Mouse (Mus musculus): ENCODE measurements at regions not wholly inside any gene's neighbourhood (a gene's known extent, or its start where the extent isn't known, plus 50 kb on each side); places are given as distances from the start of the nearest gene placed in this dataset.

DNA sequence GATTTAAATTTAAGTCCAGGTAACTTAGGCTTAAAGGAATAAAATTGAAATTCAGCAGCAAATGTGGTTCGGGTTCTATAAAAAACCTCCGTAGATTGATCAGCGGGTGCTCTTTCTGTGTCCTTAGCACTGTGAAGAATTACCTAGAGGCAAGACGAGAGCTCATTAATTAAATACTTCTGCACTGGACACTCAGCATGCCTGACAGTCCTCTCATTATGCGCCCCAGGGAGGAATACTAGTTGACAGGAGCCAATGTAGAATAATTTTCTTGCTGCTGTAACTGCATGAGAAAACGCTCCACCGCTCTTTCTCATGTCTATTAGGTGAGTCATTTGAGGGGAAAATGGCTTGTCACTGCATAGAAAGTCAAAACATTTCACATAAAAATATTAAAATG lies 228.1 kb downstream of the Brms1l start:
- DNase-seq (ENCODE audit: extremely low read depth), result no peak
- TF ChIP-seq EP300 (IDR thresholded peaks at IDR 0.05; ENCODE audit: low read length) (no peak), PAX5 (IDR thresholded peaks at IDR 0.05; ENCODE audit: low read length) (no peak), HCFC1 (IDR thresholded peaks at IDR 0.05; ENCODE audit: low read depth, low read length) (no peak), MAX (IDR thresholded peaks at IDR 0.05; ENCODE audit: low read length) (no peak), ETS1 (conservative IDR thresholded peaks at IDR 0.05; ENCODE audit: low read depth, low read length) (no peak), CHD2 (IDR thresholded peaks at IDR 0.05; ENCODE audit: low read length) (no peak), NELFE (IDR thresholded peaks at IDR 0.05; ENCODE audit: low read depth, low read length) (no peak), ZMIZ1 (IDR thresholded peaks at IDR 0.05; ENCODE audit: low read depth, low read length) (no peak), CHD1 (IDR thresholded peaks at IDR 0.05; ENCODE audit: low read depth, low read length) (no peak)
- in situ Hi-C loops (cut with MboI; ENCODE audit: low pct_ligation_motif_present, low pct_unique_long_range_greater_than_20kb, low sequenced_read_pairs), result no loop called here
- H3K4me2 ChIP-seq (ENCODE audit: insufficient read depth, low read depth, poor library complexity, severe bottlenecking), result no peak overlapping the region
- H3K9ac ChIP-seq (ENCODE audit: insufficient read depth, low read depth), result no peak overlapping the region
- no peaks in the 10 kb centered on the region for H3K27me3 ChIP-seq (replicated peaks)
- H3K27ac ChIP-seq (ENCODE audit: insufficient read depth, low read depth), result no peak overlapping the region
- H3K36me3 ChIP-seq (replicated peaks in 1 of 2; ENCODE audit: control insufficient read depth in 1 of 2, insufficient read depth in 1 of 2, low read length in 1 of 2), result no peaks in the 10 kb centered on the region
- H3K9me3 ChIP-seq (replicated peaks; ENCODE audit: low read length), result no peaks in the 10 kb centered on the region
- no peaks in the 10 kb centered on the region for H3K4me1 ChIP-seq (ENCODE audit: control insufficient read depth in 1 of 2, insufficient read depth in 2 of 2)
- dilution Hi-C loops (cut with MboI; ENCODE audit: extremely low pct_ligation_motif_present, extremely low pct_unique_long_range_greater_than_20kb, low sequenced_read_pairs), result no loop called here
- no peaks in the 10 kb centered on the region for H3K79me2 ChIP-seq (replicated peaks; ENCODE audit: control insufficient read depth, extremely low read depth, insufficient read depth, poor library complexity, severe bottlenecking)
- no peak overlapping the region for H3K4me3 ChIP-seq (replicated peaks in 1 of 3; ENCODE audit: low read depth in 2 of 3, low read length in 2 of 3, poor library complexity in 1 of 3)

DNA sequence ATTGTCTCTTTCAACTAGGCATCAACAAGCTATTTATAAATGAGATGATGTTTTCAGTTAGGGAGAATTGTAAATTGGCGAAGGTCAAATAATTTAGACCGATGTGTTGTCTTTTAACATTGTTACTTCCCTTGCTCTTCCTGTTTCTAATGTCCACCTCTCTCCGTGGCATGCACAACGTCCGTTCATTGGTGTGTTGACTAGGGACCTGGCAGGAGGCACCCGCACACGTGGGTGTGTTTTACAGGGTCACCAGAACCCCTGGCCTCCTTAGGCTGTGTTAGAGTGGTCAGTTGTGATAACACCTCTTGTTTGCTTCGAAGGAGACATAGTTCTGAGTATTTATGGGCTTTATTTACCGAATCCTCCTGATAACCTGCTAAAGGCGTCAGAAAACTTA lies 222.8 kb downstream of the Brms1l start:
- dilution Hi-C loops (cut with MboI; ENCODE audit: extremely low pct_ligation_motif_present, extremely low pct_unique_long_range_greater_than_20kb, low sequenced_read_pairs), result no loop called here
- Histone ChIP-seq H3K4me1 (ENCODE audit: control insufficient read depth in 1 of 2, insufficient read depth in 2 of 2) (peaks cover 0 to 5% of the 10 kb centered on the region in 2 experiments; a peak in 1 of 4 replicates), H3K4me2 (ENCODE audit: insufficient read depth, low read depth, poor library complexity, severe bottlenecking) (no peak overlapping the region), H3K79me2 (replicated peaks; ENCODE audit: control insufficient read depth, extremely low read depth, insufficient read depth, poor library complexity, severe bottlenecking) (no peaks in the 10 kb centered on the region), H3K27ac (ENCODE audit: insufficient read depth, low read depth) (no peak overlapping the region), H3K4me3 (replicated peaks in 1 of 3; ENCODE audit: low read depth in 2 of 3, low read length in 2 of 3, poor library complexity in 1 of 3) (no peak overlapping the region), H3K9me3 (replicated peaks; ENCODE audit: low read length) (no peaks in the 10 kb centered on the region), H3K36me3 (replicated peaks in 1 of 2; ENCODE audit: control insufficient read depth in 1 of 2, insufficient read depth in 1 of 2, low read length in 1 of 2) (no peaks in the 10 kb centered on the region), H3K9ac (ENCODE audit: insufficient read depth, low read depth) (no peak overlapping the region), H3K27me3 (replicated peaks) (no peaks in the 10 kb centered on the region)
- TF ChIP-seq NELFE (IDR thresholded peaks at IDR 0.05; ENCODE audit: low read depth, low read length) (no peak), MEF2A (IDR thresholded peaks at IDR 0.05; ENCODE audit: borderline replicate concordance, low read depth, low read length) (peak; percentile 3; the same call in 1 of the 2 replicates), JUND (conservative IDR thresholded peaks at IDR 0.05; ENCODE audit: low read depth, low read length) (0 out of 2 replicates have a peak, but pooled peaks have one; percentile 3)
- in situ Hi-C loops (cut with MboI; ENCODE audit: low pct_ligation_motif_present, low pct_unique_long_range_greater_than_20kb, low sequenced_read_pairs), result loop anchor here (5.0 kb wide), 1 partner anchor 468 kb away; no protein-coding TSS in a partner anchor
- DNase-seq (ENCODE audit: extremely low read depth), result no peak

DNA sequence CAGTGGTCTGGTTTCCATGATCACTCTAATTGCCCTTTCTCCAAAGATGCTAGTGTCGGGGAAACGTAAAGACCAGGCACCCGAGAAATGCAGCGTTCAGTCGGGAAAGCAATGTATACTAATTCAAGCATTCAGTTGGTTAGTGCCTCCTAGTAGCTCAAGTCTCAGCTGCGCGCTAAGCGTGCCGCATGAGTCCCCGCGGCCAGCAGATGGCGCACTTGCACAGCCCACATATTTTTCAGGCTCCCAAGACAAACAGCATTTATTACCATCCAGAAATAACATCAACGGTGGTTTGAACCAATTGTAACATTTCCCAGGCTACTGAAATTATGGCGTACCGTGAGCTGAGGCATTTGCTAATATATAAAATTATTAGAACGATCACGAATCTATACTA lies 222.3 kb downstream of the Brms1l start:
- no peaks in the 10 kb centered on the region for H3K79me2 ChIP-seq (replicated peaks; ENCODE audit: control insufficient read depth, extremely low read depth, insufficient read depth, poor library complexity, severe bottlenecking)
- dilution Hi-C loops (cut with MboI; ENCODE audit: extremely low pct_ligation_motif_present, extremely low pct_unique_long_range_greater_than_20kb, low sequenced_read_pairs), result no loop called here
- H3K4me2 ChIP-seq (ENCODE audit: insufficient read depth, low read depth, poor library complexity, severe bottlenecking), result peak overlapping the region; percentile 49; the same call in 1 of the 2 replicates
- no peak overlapping the region for H3K27ac ChIP-seq (ENCODE audit: insufficient read depth, low read depth)
- peaks cover 0 to 5% of the 10 kb centered on the region in 2 experiments; a peak in 1 of 4 replicates for H3K4me1 ChIP-seq (ENCODE audit: control insufficient read depth in 1 of 2, insufficient read depth in 2 of 2)
- in situ Hi-C loops (cut with MboI; ENCODE audit: low pct_ligation_motif_present, low pct_unique_long_range_greater_than_20kb, low sequenced_read_pairs), result loop anchor here (5.0 kb wide), 1 partner anchor 469 kb away; no protein-coding TSS in a partner anchor
- no peaks in the 10 kb centered on the region for H3K9me3 ChIP-seq (replicated peaks; ENCODE audit: low read length)
- H3K36me3 ChIP-seq (replicated peaks in 1 of 2; ENCODE audit: control insufficient read depth in 1 of 2, insufficient read depth in 1 of 2, low read length in 1 of 2), result no peaks in the 10 kb centered on the region
- no peak overlapping the region for H3K4me3 ChIP-seq (replicated peaks in 1 of 3; ENCODE audit: low read depth in 2 of 3, low read length in 2 of 3, poor library complexity in 1 of 3)
- DNase-seq (ENCODE audit: extremely low read depth), result peak; percentile 68
- no peaks in the 10 kb centered on the region for H3K27me3 ChIP-seq (replicated peaks)
- H3K9ac ChIP-seq (ENCODE audit: insufficient read depth, low read depth), result no peak overlapping the region
- TF ChIP-seq MYC (IDR thresholded peaks at IDR 0.05; ENCODE audit: low read depth, low read length) (0 out of 2 replicates have a peak, but pooled peaks have one; percentile 28), JUND (conservative IDR thresholded peaks at IDR 0.05; ENCODE audit: low read depth, low read length) (0 out of 2 replicates have a peak, but pooled peaks have one; percentile 6), IRF4 (IDR thresholded peaks at IDR 0.05; ENCODE audit: low read depth, low read length) (0 out of 2 replicates have a peak, but pooled peaks have one; percentile 17), TBP (conservative IDR thresholded peaks at IDR 0.05; ENCODE audit: low read depth, low read length) (no peak), ZC3H11A (IDR thresholded peaks at IDR 0.05; ENCODE audit: low read depth, low read length) (peak; percentile 84), EP300 (IDR thresholded peaks at IDR 0.05; ENCODE audit: low read length) (no peak), USF1 (IDR thresholded peaks at IDR 0.05; ENCODE audit: low read depth, low read length) (no peak), MXI1 (IDR thresholded peaks at IDR 0.05; ENCODE audit: low read depth, low read length) (no peak), ZNF384 (IDR thresholded peaks at IDR 0.05; ENCODE audit: low read depth, low read length) (no peak), TCF12 (IDR thresholded peaks at IDR 0.05; ENCODE audit: low read depth, low read length) (no peak), BHLHE40 (IDR thresholded peaks at IDR 0.05; ENCODE audit: low read depth, low read length) (peak; percentile 48; the same call in 1 of the 2 replicates), E2F4 (IDR thresholded peaks at IDR 0.05; ENCODE audit: insufficient replicate concordance, low read depth, low read length) (no peak), MAX (IDR thresholded peaks at IDR 0.05; ENCODE audit: low read length) (peak; percentile 47; the same call in 1 of the 2 replicates), KAT2A (IDR thresholded peaks at IDR 0.05; ENCODE audit: insufficient replicate concordance, low read length) (no peak), NELFE (IDR thresholded peaks at IDR 0.05; ENCODE audit: low read depth, low read length) (peak; percentile 45; the same call in 1 of the 2 replicates), UBTF (IDR thresholded peaks at IDR 0.05; ENCODE audit: low read depth, low read length) (no peak), ELF1 (IDR thresholded peaks at IDR 0.05; ENCODE audit: low read depth, low read length) (no peak), SIN3A (IDR thresholded peaks at IDR 0.05; ENCODE audit: low read length) (no peak)

Data from CH12.LX (cell line).